Mouse (Mus musculus) gastrocnemius, postnatal 36 days (tissue): ENCODE measurements around the gene Tpp1. TPM values are rescaled to one million over a fixed set of nuclear protein-coding genes. Genes with fewer than 3 reads are reported as not detected.

Experiments used
- DNase-seq, 2 experiments: peaks; one replicate each; pipeline ENCODE4 v3.0.0; 2022
- intact Hi-C: fragments of 180-260 bp; cut with DNase I; formaldehyde crosslinking; loops from one replicate; pipeline ENCODE4 v1.15.1; 2025
- total RNA-seq, 2 experiments: library from RNA; stranded (reverse); gene quantifications; 2 replicates each; pipeline ENCODE4 v1.2.3; 2021

Gene Tpp1
- total RNA-seq, 2 experiments from 2014 or later, result 37.0 to 40.7 TPM

DNA sequence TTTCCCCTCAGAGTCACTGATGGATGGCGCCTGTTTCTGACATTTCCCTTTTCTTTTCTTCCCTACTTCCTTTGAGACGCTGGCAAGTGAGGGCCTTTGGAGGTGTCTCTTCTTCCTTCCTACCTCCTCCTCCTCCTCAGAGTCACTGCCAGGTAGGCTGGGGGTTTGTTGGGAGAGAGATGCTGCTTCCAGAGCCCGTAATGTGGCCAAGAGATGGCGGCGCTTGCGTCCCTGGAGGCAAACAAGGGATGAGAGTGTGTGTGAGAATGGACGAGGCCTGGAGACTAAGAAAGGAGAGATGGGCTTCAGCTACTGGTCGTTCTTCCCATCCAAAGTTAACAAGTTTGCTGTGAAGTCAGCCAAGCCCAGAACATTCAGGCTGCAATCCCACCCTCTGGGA, 17.2 kb downstream of the Tpp1 start:
- no peak for DNase-seq
- intact Hi-C loops, result loop anchor here (5.0 to 10.0 kb wide), 2 partner anchors 93 to 190 kb away; partner anchors contain the start of genes Arfip2, Gm45799 and Timm10b

- intact Hi-C loops, result loop anchor here (5.0 to 10.0 kb wide), 2 partner anchors 92 to 189 kb away; partner anchors contain the start of genes Arfip2, Gm45799 and Timm10b
- no peak for DNase-seq
These were observed 18.2 kb downstream of the Tpp1 start for GRCm38 (mm10) chr7:105733836-105734235.

- intact Hi-C loops, result no loop called here
- no peak for DNase-seq
These were observed 23.2 kb downstream of the Tpp1 start for GRCm38 (mm10) chr7:105728701-105729428.

DNA sequence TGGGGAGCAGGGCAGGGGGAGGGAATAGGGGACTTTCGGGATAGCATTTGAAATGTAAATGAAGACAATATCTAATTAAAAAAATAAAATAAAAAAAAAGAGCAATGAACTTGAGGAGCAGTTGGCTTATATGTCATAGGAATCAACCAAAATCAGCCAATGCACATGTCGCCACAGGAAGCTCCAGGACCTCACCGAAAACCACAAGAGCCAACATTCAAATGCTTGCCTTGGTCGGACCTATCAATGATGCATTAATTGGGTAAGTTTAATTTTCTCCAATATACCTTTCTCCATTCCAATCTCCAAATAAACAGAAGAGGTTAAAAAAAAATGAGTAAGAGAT, 25.1 kb downstream of the Tpp1 start:
- no peak for DNase-seq
- intact Hi-C loops, result loop anchor here (2.0 kb wide), 1 partner anchor 94 kb away; no protein-coding TSS in a partner anchor

DNA sequence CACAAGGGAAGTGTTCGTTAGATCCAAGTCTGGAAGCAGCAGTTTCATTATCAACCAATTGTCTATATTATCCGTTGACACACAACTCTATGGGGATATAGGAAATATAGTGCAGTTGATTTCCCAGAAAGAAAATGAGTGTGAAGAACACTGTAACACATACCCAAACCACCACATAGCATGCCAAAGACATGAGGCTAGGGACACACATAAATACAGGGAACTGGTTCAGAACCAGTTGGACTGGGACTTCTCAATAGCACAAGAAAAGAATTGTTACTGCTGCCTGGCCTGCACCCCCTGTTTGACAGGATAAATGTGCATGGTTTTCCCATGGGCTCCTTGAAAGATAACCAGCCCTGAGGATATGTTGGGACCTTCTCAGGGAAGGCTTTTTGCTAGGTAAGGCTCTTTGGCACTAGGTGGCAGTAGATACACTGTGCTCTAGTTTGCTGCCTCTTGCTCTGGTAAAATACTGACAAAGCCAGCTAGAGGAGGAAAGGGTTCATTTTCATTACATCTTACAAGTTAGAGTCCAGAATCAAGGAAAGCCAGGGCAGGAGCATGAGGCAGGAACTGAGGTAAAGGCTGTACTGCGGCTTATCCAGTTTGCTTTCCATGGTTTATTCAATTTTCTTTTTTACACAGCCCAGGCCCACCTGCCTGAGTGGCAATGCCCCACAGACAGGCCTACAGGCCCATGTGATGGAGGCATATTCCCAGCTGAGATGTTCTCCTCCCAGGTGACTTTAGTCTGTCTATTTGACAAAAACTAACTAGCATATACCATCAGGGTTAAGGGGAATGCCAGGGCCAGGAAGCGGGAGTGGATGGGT, 25.7 kb downstream of the Tpp1 start:
- DNase-seq, result peak in 1 of 2 experiments; percentile 22
- intact Hi-C loops, result loop anchor here (2.0 kb wide), 1 partner anchor 94 kb away; no protein-coding TSS in a partner anchor

GRCm38 (mm10) chr7:105721916-105722315, 30.1 kb downstream of the Tpp1 start:
- intact Hi-C loops, result no loop called here
- DNase-seq, result no peak

DNA sequence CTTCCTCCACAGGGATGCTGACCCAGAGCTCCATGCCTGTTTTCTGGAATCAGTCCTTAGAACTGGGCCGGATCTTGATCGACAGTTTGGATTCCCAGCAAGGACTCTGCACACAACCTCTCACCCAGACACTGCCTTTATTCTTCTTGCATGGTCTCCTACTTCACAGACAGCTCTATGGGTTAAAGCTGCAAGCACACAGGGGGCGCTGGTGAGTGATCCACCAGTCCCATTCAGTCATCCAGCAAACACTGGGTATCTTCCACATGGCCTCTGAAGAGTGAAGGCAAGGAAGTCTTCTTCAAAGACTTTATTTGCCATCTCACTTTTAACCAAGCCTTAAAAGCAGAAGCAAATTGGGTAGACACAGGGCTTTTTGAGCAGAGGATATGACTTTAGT, 36.7 kb downstream of the Tpp1 start:
- no peak for DNase-seq
- intact Hi-C loops, result no loop called here

- intact Hi-C loops, result no loop called here
- DNase-seq, result no peak
These were observed 43.3 kb downstream of the Tpp1 start for GRCm38 (mm10) chr7:105708733-105709132.

GRCm38 (mm10) chr7:105703816-105704215, 48.2 kb downstream of the Tpp1 start:
- no peak for DNase-seq
- intact Hi-C loops, result no loop called here

DNA sequence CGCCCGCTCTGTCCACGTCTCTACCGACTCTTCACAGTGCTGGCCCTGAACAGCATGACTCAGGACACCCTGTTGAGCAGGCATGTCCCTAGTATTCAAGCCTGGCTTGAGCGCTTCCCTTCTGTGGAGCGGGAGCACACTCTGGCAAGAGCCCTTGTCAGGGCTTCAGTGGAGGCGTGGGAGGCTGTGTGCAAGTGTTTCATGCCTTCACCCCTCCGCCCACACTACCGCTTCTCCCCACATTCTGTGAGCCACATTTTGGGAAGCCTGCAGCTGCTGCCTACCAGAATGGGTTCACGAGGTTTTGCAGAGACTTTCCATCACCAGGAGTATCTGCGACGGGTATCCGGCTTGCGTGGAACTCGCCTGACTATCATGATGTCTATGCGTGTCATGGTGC, 48.9 kb downstream of the Tpp1 start:
- intact Hi-C loops, result no loop called here
- DNase-seq, result no peak

Other genes starting within 250 kb of the Tpp1 start
- gene Smpd1, start 197.9 kb downstream of the Tpp1 start, total RNA-seq, result 10 to 100 TPM; 50.9 to 51.5 TPM
- 1 to 10 TPM; 5.3 to 8.6 TPM for gene Apbb1, start 170.6 kb downstream of the Tpp1 start, total RNA-seq
- under 1 TPM in 1 of 2 experiments, not detected in 1; 0.36 TPM for gene Hpx, start 152.1 kb downstream of the Tpp1 start, total RNA-seq
- 10 to 100 TPM; 13.9 to 15.1 TPM for gene Trim3, start 118.7 kb downstream of the Tpp1 start, total RNA-seq
- 10 to 100 TPM; 53.7 to 55.9 TPM for gene Timm10b, start 112.2 kb downstream of the Tpp1 start, total RNA-seq
- 1 to 10 TPM; 5.7 to 8.0 TPM for gene Arfip2, start 111.8 kb downstream of the Tpp1 start, total RNA-seq
- 1 to 10 TPM; 1.8 to 2.2 TPM for gene Gm45799, start 111.7 kb downstream of the Tpp1 start, total RNA-seq
- gene Dnhd1, start 101.4 kb downstream of the Tpp1 start, total RNA-seq, result under 1 TPM; 0.43 to 0.62 TPM
- 10 to 100 TPM; 44.3 to 45.6 TPM for gene Ilk, start 15.6 kb downstream of the Tpp1 start, total RNA-seq
- gene Rrp8, start 14.8 kb downstream of the Tpp1 start, total RNA-seq, result 10 to 100 TPM in 1 of 2 experiments, 1 to 10 TPM in 1; 9.9 to 13.3 TPM
- 10 to 100 TPM; 64.6 to 74.8 TPM for gene Taf10, start 7.9 kb downstream of the Tpp1 start, total RNA-seq
- gene Dchs1, start 35.4 kb upstream of the Tpp1 start, total RNA-seq, result 1 to 10 TPM; 3.1 to 4.0 TPM
- 100 to 1,000 TPM in 1 of 2 experiments, 10 to 100 TPM in 1; 93.2 to 109 TPM for gene Mrpl17, start 58.9 kb upstream of the Tpp1 start, total RNA-seq
- 1 to 10 TPM; 1.3 to 6.0 TPM for gene Gm4070, start 201.7 kb upstream of the Tpp1 start, total RNA-seq